Mouse (Mus musculus) kidney, adult 11 months (tissue): ENCODE results near the gene Itga1.

Experiments
- DNase-seq: peaks from one replicate; pipeline ENCODE4 v3.0.0; 2022

Itga1 gene

GRCm38 (mm10) chr13:115096965-115097364 is 4.8 kb downstream of the Itga1 start:
- DNase-seq, result no peak

DNA sequence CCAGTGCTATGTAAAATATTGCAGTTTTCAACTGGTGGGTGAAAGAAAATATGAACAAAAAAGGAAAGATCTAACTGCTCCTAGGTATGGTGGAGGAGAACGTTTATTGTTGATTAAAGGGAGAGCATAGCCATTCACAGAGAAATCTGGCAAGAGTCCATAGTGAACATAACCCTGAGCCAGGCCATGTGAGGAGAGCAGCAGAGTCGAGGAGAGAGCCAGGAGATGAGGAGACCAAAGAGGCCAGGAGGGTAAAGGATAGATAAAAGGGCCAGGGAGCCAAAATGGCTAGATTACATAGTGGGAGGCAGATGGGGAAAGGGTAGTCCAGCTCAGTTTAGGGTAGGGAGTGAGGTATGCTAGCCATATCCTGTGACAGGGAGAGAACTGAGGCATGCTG is 5.5 kb downstream of the Itga1 start:
- no peak for DNase-seq

DNA sequence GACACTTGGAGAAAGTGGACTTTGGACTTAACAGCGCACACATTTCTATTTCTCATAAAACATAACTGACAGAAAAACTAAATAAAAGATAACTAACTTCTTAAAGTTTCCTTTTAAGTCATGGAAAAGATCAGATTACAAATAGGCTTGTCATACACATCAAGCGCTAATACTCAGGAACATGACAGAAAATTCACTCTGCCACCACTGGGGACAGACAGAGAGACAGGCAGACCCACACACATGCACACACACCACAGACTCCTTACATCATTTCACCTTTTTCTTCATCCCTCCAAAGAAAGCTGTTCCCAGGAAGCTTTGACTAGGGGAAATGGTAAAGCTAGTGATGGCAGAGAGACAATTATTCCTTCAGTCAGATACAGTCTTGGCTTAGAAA is 6.4 kb downstream of the Itga1 start:
- DNase-seq, result no peak

DNA sequence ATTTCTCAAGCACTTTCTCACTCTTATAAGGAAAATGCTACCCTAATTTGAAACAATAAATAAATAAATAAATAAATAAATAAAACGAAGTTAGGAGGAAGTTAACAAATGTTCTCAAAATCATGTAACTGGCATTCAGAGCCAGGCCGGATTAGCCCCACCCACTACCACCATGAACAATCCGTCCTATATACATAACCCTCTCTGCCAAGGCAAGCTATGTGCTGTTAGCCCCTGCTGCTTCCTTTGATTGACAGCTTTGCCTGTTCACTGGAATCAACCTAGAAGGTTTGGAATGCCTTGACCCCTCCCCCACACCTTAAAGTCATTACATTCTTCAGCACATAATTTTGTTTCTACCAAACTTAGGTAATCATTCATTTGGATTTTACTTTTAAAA is 10.3 kb downstream of the Itga1 start:
- DNase-seq, result no peak

DNA sequence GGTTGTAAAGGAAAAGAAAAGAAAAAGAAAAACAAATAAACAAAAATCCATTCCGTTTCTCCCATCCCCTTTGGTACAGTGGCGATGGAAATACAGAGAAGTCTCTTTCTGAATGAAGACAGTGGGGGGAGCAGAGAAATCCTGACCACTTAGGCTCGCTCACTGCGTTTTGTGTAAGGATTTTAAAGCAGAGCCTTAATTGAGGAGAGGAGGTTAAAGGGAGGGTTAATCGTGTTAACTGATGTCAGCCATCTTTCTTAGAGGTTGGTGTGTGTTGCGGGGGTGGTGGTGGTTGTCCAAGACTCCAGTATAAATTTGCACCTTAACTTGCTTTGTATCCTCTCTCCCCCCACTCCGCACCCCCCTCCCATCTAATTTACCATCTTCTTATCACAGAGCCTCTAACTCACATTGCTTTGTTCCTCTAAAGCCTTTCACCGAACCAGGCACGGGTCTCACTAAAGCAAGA is 10.8 kb downstream of the Itga1 start:
- no peak for DNase-seq

DNA sequence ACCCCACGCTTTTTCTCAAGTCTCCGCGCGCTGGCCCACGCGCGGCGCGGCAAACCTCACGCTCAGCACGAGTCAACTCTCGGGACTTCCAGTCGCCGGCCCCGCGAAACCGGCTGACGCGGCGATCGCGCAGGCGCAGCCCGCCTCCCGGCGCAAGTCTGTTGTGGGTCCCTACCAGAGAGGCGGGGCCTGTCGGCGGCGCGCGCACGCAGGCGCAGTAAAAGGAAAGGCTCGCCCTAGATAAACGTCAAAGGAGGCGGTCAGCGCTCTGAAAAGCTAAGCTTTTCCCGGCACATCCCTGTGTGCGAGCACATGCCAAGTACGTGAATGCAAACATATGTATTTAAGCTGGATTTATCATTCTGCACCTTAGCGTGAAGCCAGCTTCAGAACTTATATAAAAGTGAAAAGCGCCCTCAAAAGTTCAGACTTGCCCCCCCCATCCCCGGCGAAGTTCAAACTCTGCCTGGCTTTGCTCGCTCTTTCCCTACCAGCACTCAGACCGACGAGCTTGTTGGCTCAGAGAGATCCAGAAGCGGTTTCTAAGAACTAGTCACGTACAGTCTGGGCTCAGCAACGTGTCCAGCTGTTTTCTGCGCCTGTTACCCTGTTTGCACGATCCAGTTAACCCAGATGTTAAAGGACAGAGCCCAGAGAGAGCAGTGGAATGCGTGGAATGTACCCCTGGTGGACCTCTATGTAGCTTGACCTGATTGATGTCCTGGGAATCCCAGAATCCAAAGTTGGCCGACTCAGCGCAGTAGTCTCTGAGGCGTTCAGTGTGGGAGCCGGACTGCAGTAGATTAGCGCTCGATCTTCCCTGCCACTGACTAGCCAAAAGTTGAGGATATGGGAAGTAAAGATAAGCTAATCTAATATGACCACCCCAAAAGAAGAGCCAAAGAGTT is 11.4 kb downstream of the Itga1 start, which contains the start of gene Pelo:
TSS of gene Pelo (minus strand) at position 118 of the 908 bp plus-strand sequence.
- peak; percentile 97 for DNase-seq

DNA sequence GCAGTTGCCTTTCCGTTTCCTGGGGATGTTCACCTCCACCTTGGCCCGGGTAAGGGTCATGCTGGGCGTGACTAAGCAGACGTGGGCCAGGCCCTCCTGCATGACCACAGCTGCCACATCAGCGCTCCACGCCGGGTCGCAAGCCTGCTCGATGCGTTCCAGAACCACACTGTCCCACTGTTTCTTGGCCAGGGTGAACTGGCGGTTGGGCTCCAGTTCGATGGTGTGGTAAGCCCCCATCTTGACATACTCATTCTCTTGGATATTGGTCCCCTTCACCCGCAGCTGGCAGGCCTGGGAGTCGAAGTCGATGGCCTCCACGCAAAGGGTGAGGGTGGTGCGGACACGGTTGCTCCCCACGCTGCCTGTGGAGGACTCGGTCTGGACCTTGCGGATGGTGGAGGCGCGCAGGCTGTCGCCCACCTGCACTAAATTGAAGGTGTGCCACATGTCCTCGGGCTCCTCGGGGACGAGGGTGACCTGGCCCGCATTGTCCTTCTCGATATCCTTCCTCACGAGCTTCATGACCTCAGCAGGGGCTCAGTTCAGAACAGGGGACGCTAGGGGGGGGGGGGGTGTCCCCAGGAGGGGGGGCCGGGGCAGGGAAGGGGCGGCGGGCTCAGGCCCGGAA is 12.3 kb downstream of the Itga1 start:
- DNase-seq, result peak; percentile 67

DNA sequence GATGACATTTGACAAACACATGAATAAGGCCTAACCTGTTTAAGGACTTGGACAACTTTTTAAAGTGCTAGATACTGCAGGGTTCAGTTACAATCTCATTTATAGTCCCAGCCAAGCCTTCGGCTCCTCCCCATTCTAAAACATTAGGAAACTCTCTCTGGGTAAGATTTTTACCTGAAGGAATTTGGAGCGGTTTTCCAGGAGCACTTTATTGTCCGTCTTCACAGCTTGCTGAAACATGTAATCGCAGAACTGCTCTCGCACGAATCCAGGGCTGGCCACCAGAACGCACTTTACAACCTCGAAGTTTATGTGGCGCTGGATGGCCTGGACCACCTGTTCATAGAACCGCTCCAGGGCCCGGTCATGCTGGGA is 12.8 kb downstream of the Itga1 start:
- DNase-seq, result no peak

- no peak for DNase-seq
Observed at GRCm38 (mm10) chr13:115085974-115086373, 15.8 kb downstream of the Itga1 start.

GRCm38 (mm10) chr13:115082339-115082738 is 19.4 kb downstream of the Itga1 start:
- no peak for DNase-seq

- no peak for DNase-seq
Observed at GRCm38 (mm10) chr13:115079996-115080585, 21.7 kb downstream of the Itga1 start.

DNA sequence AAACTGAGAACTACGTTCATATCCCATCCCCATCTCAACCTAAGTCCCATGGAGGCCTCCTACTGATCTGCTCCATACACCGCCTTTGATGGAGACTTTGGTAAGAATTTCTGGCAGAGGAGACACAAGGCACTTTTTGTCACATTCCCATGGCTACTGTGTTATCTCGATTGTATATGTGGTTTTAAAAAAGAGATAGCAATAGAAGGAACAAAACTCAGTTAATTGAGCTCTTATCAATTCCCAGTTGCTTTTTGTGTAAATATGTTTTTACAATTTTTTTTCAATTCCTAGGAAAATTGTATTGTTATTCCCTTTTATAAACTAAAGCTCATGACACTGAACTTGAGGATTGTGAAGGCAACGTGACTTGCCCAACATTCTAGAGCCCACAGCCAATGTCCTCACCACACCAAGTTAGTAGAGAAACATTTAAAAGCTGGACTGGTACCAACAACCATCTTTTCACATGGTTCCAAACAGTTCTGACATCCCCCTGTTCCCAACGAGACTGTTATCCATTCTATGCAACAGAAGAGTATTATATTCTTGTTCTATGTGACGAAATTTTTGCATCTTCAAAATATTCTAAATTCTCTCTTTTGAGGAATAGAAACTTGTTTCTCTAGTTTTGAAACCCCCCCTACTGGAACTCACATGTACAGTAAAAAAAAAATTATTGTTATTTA is 22.6 kb downstream of the Itga1 start:
- DNase-seq, result no peak

- DNase-seq, result peak; percentile 65
Observed at GRCm38 (mm10) chr13:115077346-115078134, 24.2 kb downstream of the Itga1 start.

DNA sequence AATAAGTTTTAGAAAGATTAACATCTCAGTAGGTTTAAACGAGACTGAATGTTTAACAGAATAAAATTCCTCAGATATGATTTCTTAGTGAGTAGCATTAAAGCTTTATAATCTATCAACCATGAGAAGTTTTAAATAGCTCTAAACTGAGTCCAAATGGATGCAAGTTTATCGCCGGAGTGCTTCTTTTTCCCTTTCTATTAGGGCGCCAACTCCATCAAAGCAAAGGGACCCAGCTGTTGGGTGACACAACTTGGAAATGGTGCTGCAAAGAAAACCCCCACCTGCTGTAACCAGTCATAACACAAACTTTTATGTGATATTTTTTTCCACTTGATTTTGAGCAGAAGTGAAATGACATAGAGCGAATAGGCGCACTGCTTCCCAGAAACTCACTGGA is 29.4 kb downstream of the Itga1 start:
- DNase-seq, result no peak

GRCm38 (mm10) chr13:115071431-115071830 is 30.3 kb downstream of the Itga1 start:
- peak; percentile 30 for DNase-seq

DNA sequence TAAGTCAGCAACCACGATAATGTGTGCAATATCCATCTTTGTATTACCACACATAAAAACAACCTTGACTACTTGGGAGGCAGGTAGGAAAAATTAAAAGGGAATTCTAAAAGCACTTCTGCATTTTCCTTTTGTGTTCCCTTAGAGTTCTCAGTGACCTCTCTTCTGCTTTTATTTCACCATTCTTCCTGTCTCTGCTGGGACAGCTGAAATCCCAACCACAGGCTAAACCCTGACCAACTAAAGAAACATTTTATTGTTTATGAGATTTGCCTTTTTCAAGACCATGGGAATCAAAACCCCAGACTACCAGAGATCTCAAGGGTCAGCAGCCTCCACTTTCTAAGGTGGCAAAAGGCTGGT is 33.8 kb downstream of the Itga1 start:
- no peak for DNase-seq

GRCm38 (mm10) chr13:115067324-115067967 is 34.3 kb downstream of the Itga1 start:
- no peak for DNase-seq

DNA sequence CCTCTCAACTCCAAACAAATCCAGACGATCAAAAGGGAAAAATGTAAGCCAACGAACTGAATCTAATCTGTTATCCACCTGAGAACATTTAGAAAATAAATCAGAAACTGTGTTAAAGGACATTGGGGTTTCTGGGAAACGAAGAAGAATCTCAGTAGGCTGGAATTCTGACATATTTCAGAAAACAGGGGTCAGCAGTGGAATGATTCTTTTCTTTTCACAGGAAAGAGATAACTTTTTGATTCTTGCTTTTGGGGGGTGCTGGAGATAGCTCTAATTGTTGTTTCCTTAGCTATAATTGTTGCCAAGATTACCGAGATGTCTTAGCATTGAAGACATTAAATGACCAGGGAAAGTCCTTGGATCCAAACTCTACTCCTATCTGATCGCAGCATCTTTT is 44.2 kb downstream of the Itga1 start:
- no peak for DNase-seq

- no peak for DNase-seq
Observed at GRCm38 (mm10) chr13:115054783-115055182, 47.0 kb downstream of the Itga1 start.

DNA sequence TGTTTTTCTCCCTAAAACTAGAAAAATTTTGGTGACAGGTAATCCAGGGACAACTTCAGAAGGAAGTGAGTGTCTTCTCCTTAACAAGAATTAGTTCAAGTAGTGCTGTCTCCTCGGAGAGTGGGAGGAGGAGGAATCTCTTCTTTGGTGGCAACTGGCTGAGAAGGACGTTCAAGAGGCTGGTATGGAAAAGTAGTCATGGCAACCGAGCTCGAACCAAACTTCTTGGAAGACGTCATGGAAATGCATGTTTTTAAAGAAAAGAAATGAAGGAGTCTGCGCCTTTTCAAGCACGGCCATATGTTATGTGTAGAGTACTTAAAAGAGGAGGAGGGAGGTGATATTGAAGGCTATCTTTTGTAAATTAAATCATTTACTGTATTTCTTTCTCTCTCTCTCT is 49.2 kb downstream of the Itga1 start:
- DNase-seq, result no peak

- DNase-seq, result no peak
Observed at GRCm38 (mm10) chr13:115050660-115051559, 50.9 kb downstream of the Itga1 start.
